Mouse (Mus musculus) small intestine, adult 2 months (tissue): ENCODE measurements around the gene Mcfd2.

Experiments used
- CTCF ChIP-seq: fragments of 200-500 bp; IDR thresholded peaks from 2 replicates; pipeline ENCODE4 v1.5.1; 2012; ENCODE audit warnings: low read depth, mild to moderate bottlenecking, control low read depth, inconsistent platforms, low read length, moderate library complexity, mixed read lengths; ENCODE audit not compliant: insufficient replicate concordance, insufficient read length; ENCODE audit errors: extremely low read depth
- POLR2A ChIP-seq: fragments of 200-500 bp; IDR thresholded peaks from 2 replicates; pipeline ENCODE4 v1.6.1; 2012; ENCODE audit warnings: low read depth, mild to moderate bottlenecking, control low read depth, inconsistent platforms, low read length, moderate library complexity

GRCm38 (mm10) chr17:87263401-87263800 is 2.3 kb downstream of the Mcfd2 start:
- TF ChIP-seq CTCF (no peak), POLR2A (no peak)
